Mouse (Mus musculus): ENCODE data around the gene Rab8a. TPM values are rescaled to one million over a fixed set of nuclear protein-coding genes. Genes with fewer than 3 reads are reported as not detected.
A peak's percentile ranks its signal among the peaks of the same experiment; 100 is the strongest.

Gene Rab8a
- polyA plus RNA-seq, 1 experiment from 2014 or later, result 117 TPM

DNA sequence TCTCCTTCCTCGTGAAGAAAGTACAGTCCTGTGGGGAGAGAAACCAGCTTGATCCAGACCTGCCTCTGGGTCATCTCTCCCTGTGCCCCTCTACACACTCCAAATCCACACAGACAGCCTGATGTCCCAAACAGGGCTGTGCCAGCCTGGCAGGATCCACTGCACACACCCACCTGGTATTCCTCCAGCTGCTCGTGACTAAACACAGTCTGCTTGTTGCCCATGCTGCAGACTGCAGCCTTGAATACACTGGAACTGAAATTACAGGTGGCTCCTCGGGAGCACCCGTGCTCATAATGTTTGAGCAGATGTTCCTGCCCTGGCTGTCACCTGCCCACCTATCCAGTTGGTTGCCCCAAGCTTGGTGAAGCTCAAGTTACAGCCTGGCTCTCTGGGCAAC lies 51.8 kb downstream of the Rab8a start, which contains the start of gene Cib3:
Gene Cib3, minus strand, starts transcription at position 87 of the 400 bp plus-strand sequence.
- no peaks in the 10 kb centered on the region for H3K4me1 ChIP-seq (replicated peaks)
- WGBS, result 56% methylated on average over 4 of the region's 4 CpGs
- peaks cover 11% of the 10 kb centered on the region for H3K27me3 ChIP-seq
- H3K27ac ChIP-seq, result no peak within 1 kb of the TSS
- H3K36me3 ChIP-seq, result no peaks in the 10 kb centered on the region
- no peak within 1 kb of the TSS for H3K4me2 ChIP-seq
- H3K9me3 ChIP-seq, result no peaks in the 10 kb centered on the region
- ATAC-seq (ENCODE audit: insufficient number of reproducible peaks, insufficient read depth, low FRiP score, low TSS enrichment, low read depth), result no peak
- H3K9ac ChIP-seq (replicated peaks), result no peak within 1 kb of the TSS
- no peak within 1 kb of the TSS for H3K4me3 ChIP-seq (replicated peaks)

DNA sequence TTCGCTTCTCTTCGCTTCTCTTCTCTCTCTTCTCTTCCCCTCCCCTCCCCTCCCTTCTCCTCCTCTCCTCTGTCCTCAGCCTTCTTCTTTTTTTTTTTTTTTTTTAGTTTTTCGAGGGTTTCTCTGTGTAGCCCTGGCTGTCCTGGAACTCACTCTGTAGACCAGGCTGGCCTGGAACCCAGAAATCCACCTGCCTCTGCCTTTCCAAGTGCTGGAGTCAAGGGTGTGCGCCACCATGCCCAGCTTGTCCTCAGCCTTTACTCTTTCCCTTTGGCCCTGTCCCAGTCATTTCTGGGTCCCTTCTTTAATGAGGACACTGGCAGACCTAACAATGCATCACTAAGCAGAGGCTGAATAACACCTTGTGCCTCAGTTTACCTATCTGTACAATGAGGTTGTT lies 52.5 kb downstream of the Rab8a start, which contains the start of gene Gm11034:
Gene Gm11034, minus strand, starts transcription at position 101 of the 400 bp plus-strand sequence.
- peaks cover 13% of the 10 kb centered on the region for H3K27me3 ChIP-seq
- no peak within 1 kb of the TSS for H3K27ac ChIP-seq
- no peaks in the 10 kb centered on the region for H3K4me1 ChIP-seq (replicated peaks)
- 80% methylated on average over 4 of the region's 4 CpGs for WGBS
- no peak for ATAC-seq (ENCODE audit: insufficient number of reproducible peaks, insufficient read depth, low FRiP score, low TSS enrichment, low read depth)
- H3K9me3 ChIP-seq, result no peaks in the 10 kb centered on the region
- no peaks in the 10 kb centered on the region for H3K36me3 ChIP-seq
- no peak within 1 kb of the TSS for H3K4me2 ChIP-seq
- no peak within 1 kb of the TSS for H3K4me3 ChIP-seq (replicated peaks)
- no peak within 1 kb of the TSS for H3K9ac ChIP-seq (replicated peaks)

DNA sequence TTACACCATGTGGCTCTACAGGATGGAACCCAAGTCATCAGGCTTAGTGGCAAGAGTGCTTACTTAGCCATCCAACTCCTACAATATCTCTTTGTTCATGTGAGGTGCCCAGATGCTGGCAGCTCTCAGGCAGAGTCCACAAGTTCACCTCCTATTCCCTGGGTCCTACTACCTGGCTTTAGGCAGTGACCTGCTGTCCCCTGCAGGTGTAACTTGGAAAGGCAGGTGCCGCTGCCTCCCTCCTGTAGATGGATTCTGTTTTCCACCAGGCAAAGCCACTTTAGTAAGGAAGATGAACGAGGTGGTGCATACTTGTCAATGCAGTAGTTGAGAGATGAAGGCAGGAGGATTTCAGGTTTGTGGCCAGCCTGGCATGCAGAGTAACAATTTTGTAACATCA lies 54.1 kb downstream of the Rab8a start:
- WGBS, result 39% methylated on average over 2 of the region's 2 CpGs
- no peaks in the 10 kb centered on the region for H3K9me3 ChIP-seq

DNA sequence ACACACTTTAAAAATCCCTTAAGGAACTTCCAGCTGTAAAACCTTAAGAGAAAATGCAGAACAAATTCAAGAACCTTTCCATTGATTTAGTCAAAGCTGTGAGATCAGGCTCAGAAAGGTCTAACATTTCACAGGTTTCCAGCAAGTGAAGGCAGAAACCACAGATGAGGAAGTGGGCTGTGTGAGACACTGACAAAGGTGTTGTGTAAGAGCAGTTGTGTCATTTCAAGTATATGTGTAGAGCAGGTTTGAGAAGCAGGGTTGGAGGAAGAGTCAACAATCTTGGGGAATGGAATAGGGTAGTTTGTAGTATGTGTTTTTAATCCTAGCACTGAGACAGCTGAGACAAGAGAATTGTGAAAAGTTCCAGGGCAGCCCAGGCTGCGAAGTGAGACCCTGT lies 54.9 kb downstream of the Rab8a start:
- H3K4me1 ChIP-seq (replicated peaks), result peaks cover 8% of the 10 kb centered on the region
- H3K4me2 ChIP-seq, result no peak overlapping the region
- peaks cover 15% of the 10 kb centered on the region for H3K27me3 ChIP-seq
- peaks cover under 1% of the 10 kb centered on the region; the same call in 1 of the 2 replicates for H3K36me3 ChIP-seq
- no peak overlapping the region for H3K4me3 ChIP-seq (replicated peaks)
- H3K27ac ChIP-seq, result no peak overlapping the region
- WGBS, result 55% methylated on average over 1 of the region's 1 CpGs
- ATAC-seq (ENCODE audit: insufficient number of reproducible peaks, insufficient read depth, low FRiP score, low TSS enrichment, low read depth), result no peak
- H3K9ac ChIP-seq (replicated peaks), result no peak overlapping the region
- H3K9me3 ChIP-seq, result no peaks in the 10 kb centered on the region

More for the DNA sequence above, 54.1 kb downstream of the Rab8a start:
- Histone ChIP-seq H3K4me1 (replicated peaks) (no peaks in the 10 kb centered on the region), H3K27ac (no peak overlapping the region), H3K27me3 (peaks cover 15% of the 10 kb centered on the region), H3K36me3 (no peaks in the 10 kb centered on the region), H3K9ac (replicated peaks) (no peak overlapping the region), H3K4me3 (replicated peaks) (no peak overlapping the region), H3K4me2 (no peak overlapping the region)
- ATAC-seq (ENCODE audit: insufficient number of reproducible peaks, insufficient read depth, low FRiP score, low TSS enrichment, low read depth), result no peak

DNA sequence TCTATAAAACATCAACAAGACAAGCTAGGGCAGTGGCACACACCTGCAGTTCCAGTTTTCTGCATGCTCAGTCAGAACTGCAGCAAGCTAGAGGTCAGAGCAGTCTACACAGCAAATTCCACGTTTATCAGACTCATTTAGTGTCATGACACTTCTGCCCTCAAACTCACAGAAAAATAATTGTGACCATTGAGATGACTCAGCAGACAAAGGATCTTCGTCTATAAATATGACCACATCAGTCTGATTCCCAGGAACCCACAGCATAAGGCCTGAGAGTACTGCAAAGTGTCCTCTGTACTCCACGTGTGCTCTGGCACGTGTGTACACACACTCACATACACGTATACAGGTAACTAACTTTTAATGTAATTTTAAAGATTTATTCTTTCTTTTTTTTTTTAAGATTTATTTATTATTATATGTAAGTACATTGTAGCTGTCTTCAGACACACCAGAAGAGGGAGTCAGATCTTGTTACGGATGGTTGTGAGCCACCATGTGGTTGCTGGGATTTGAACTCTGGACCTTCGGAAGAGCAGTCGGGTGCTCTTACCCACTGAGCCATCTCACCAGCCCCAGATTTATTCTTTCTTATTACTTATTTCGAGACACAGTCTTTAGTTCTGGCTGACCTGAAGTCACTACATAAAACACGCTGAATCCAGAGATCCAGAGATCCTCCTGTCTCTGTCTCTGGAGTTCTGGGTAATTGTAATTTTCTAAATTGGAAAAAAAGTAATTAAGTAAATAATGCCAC lies 58.0 kb downstream of the Rab8a start:
- Histone ChIP-seq H3K27ac (no peak overlapping the region), H3K9ac (replicated peaks) (no peak overlapping the region), H3K36me3 (peaks cover 32% of the 10 kb centered on the region), H3K4me1 (replicated peaks) (peaks cover 13% of the 10 kb centered on the region), H3K4me3 (replicated peaks) (peak overlapping the region; percentile 77), H3K27me3 (peaks cover 11% of the 10 kb centered on the region), H3K4me2 (peak overlapping the region; percentile 86; the same call in 1 of the 2 replicates), H3K9me3 (no peaks in the 10 kb centered on the region)
- ATAC-seq (ENCODE audit: insufficient number of reproducible peaks, insufficient read depth, low FRiP score, low TSS enrichment, low read depth), result peak; percentile 11; the same call in 1 of the 2 replicates
- WGBS, result 81% methylated on average over 10 of the region's 10 CpGs

DNA sequence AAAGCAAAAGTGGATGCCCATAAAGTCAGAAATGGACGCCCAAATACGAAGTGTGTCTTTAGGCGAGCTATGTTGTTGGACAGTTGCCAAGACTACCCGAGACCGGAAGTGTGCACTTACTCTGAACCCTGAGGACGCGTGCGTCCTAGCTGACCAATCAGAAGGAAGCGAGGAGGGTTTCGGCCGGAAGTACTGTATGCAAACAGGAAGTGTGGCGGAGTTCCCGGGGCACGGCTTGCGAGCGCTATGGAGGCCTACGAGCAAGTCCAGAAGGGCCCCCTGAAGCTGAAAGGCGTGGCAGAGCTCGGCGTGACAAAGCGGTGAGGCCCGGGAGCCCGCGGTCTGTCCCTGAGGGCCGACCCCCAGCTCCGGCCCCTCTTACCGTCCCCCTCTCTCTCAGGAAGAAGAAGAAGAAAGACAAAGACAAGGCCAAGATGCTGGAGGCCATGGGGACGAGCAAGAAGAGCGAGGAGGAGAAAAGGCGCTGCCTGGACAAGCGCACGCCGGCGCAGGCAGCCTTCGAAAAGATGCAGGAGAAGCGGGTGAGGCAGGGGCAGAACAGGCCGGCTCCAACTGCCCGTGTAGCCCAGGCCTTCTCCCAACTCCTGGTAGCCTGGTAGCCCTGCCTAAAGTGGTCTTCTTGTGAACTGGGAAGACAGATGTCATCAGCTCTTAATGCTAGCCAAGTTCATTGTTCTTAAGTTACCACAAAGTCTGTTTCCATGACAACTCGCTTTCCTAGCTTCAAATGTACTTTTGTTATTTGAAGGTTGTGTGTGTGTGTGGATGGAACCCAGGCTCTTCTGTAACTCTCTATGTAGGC lies 58.8 kb downstream of the Rab8a start, which contains the start of gene Fam32a:
Gene Fam32a, plus strand, starts transcription at position 190 of the 823 bp plus-strand sequence.
- Histone ChIP-seq H3K9me3 (no peaks in the 10 kb centered on the region), H3K36me3 (peaks cover 35% of the 10 kb centered on the region), H3K4me3 (replicated peaks) (peak within 1 kb of the TSS; percentile 77), H3K27me3 (peaks cover 9% of the 10 kb centered on the region), H3K4me2 (peak within 1 kb of the TSS; percentile 86), H3K9ac (replicated peaks) (peak within 1 kb of the TSS; percentile 71), H3K4me1 (replicated peaks) (peaks cover 13% of the 10 kb centered on the region), H3K27ac (peak within 1 kb of the TSS; percentile 75)
- peak; percentile 95 for ATAC-seq (ENCODE audit: insufficient number of reproducible peaks, insufficient read depth, low FRiP score, low TSS enrichment, low read depth)
- WGBS, result 14% methylated on average over 39 of the region's 39 CpGs

DNA sequence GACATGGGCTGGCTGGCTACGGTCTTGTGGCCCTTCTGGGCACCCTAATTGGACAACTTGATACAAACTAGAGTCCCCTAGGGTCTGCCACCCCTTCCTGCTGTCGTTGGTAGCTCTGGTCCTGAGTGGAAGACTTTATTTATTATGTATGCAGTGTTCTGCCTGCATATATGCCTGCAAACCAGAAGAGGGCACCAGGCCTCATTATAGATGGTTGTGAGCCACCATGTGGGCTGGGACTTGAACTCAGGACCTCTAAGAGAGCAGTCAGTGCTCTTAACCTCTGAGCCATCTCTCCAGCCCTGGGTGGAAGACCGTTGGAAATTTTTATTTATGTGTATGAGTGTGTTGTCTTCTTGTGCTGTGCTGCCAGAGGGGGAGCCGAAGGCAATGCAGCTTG lies 59.8 kb downstream of the Rab8a start:
- WGBS, result 87% methylated on average over 4 of the region's 4 CpGs
- Histone ChIP-seq H3K9me3 (no peaks in the 10 kb centered on the region), H3K4me3 (replicated peaks) (peak overlapping the region; percentile 77), H3K4me2 (peak overlapping the region; percentile 86), H3K4me1 (replicated peaks) (peaks cover 13% of the 10 kb centered on the region), H3K27ac (no peak overlapping the region), H3K9ac (replicated peaks) (no peak overlapping the region), H3K27me3 (peaks cover 7% of the 10 kb centered on the region), H3K36me3 (peaks cover 35% of the 10 kb centered on the region)
- no peak for ATAC-seq (ENCODE audit: insufficient number of reproducible peaks, insufficient read depth, low FRiP score, low TSS enrichment, low read depth)

DNA sequence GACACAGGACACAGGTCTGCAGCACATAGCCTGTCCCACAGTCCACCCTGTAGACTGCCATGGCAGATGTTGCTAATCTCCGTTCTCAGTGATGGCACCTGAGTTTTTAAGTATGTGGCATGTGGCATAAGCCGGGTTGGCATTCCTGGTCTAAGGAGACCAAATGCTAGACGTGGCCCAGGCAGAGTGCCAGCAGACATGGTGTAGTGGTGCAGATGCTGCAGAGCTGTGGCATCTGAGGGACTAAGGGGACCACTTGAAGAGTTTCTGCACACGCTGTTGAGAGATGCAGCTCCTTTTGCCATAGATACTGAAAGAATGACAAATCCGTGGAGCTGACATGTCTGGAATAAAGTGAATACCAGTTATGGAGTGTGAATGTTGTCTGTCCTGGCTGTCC lies 61.7 kb downstream of the Rab8a start:
- no peak overlapping the region for H3K4me2 ChIP-seq
- peaks cover 4% of the 10 kb centered on the region; the same call in 1 of the 2 replicates for H3K27me3 ChIP-seq
- 91% methylated on average over 5 of the region's 5 CpGs for WGBS
- no peak overlapping the region for H3K27ac ChIP-seq
- no peak overlapping the region for H3K9ac ChIP-seq (replicated peaks)
- peaks cover 35% of the 10 kb centered on the region for H3K36me3 ChIP-seq
- H3K4me3 ChIP-seq (replicated peaks), result no peak overlapping the region
- H3K9me3 ChIP-seq, result no peaks in the 10 kb centered on the region
- ATAC-seq (ENCODE audit: insufficient number of reproducible peaks, insufficient read depth, low FRiP score, low TSS enrichment, low read depth), result no peak
- H3K4me1 ChIP-seq (replicated peaks), result peaks cover 13% of the 10 kb centered on the region

Other genes starting within 250 kb of the Rab8a start
- gene Zfp961, start 210.2 kb upstream of the Rab8a start, polyA plus RNA-seq (2016; fragmentation: Nextera tagmentation; extraction: Ambion mirVana), result 19.2 and 20.7 TPM in 2 replicates
- gene Cyp4f18, start 151.6 kb upstream of the Rab8a start, polyA plus RNA-seq (2016; fragmentation: Nextera tagmentation; extraction: Ambion mirVana), result 0.66 and 1.3 TPM in 2 replicates
- gene Olfr372, start 120.0 kb upstream of the Rab8a start, polyA plus RNA-seq (2016; fragmentation: Nextera tagmentation; extraction: Ambion mirVana), result not detected in 2 replicates
- not detected in 2 replicates for gene Olfr373, start 78.0 kb upstream of the Rab8a start, polyA plus RNA-seq (2016; fragmentation: Nextera tagmentation; extraction: Ambion mirVana)
- gene Olfr374, start 54.2 kb upstream of the Rab8a start, polyA plus RNA-seq (2016; fragmentation: Nextera tagmentation; extraction: Ambion mirVana), result not detected in 2 replicates
- 668 and 683 TPM in 2 replicates for gene Tpm4, start 26.2 kb upstream of the Rab8a start, polyA plus RNA-seq (2016; fragmentation: Nextera tagmentation; extraction: Ambion mirVana)
- gene Hsh2d, start 28.4 kb downstream of the Rab8a start, polyA plus RNA-seq (2016; fragmentation: Nextera tagmentation; extraction: Ambion mirVana), result not detected in 2 replicates
- gene Cib3, start 51.6 kb downstream of the Rab8a start, polyA plus RNA-seq (2016; fragmentation: Nextera tagmentation; extraction: Ambion mirVana), result not detected in 2 replicates
- gene Gm11034, start 52.4 kb downstream of the Rab8a start, polyA plus RNA-seq (2016; fragmentation: Nextera tagmentation; extraction: Ambion mirVana), result not detected in 2 replicates
- gene Fam32a, start 58.5 kb downstream of the Rab8a start, polyA plus RNA-seq (2016; fragmentation: Nextera tagmentation; extraction: Ambion mirVana), result 63.5 and 64.2 TPM in 2 replicates
- gene Ap1m1, start 78.8 kb downstream of the Rab8a start, polyA plus RNA-seq (2016; fragmentation: Nextera tagmentation; extraction: Ambion mirVana), result 122 and 123 TPM in 2 replicates
- 30.3 and 32.4 TPM in 2 replicates for gene Gm10282, start 144.1 kb downstream of the Rab8a start, polyA plus RNA-seq (2016; fragmentation: Nextera tagmentation; extraction: Ambion mirVana)
- gene Klf2, start 157.8 kb downstream of the Rab8a start, polyA plus RNA-seq (2016; fragmentation: Nextera tagmentation; extraction: Ambion mirVana), result 5.3 and 6.0 TPM in 2 replicates

All from limb, embryonic 12.5 days (tissue).